Mouse (Mus musculus): ENCODE results near the gene Dnttip2. TPM values are rescaled to one million over a fixed set of nuclear protein-coding genes. Genes with fewer than 3 reads are reported as not detected.

Gene Dnttip2
- 110 TPM for polyA plus RNA-seq (2017; shearing (Covaris generic))

DNA sequence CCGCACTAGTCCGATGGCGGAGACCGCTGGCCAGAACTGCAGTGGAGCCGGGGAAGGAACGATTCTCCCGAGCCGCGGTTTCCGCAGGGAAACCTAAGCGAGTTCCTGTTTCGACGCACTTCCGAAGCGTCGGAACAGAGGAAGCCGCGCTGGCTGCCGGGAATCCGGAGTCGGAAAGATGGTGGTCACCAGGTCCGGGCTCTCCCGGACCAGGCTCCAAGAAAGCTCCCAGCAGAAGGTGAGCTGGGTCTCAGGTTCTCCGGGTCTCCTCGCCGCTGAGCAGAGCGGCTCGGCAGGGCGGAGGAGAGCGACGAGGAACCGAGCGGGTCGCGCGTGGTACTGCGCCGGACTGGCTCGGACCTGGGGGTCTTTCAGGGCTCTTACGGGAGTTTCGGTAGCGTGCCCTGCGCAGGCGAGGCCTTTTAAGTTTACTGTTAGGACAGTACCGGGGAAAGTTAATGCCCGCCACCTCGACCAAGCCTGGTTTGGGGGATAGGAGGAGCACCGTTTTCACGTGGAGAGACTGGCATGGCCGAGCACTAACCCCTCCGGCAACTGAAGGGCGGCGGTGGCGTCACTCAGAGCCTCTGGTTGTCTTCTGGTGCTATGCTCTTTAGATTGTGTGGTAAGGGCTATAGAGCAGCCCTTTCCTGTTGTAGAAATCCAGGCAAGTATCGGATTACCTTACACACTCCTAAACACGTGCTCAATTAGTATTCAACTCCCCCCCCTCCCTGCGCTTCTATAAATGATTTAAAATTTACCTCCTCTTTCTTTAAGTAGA, at the start of gene Dnttip2:
TSS of gene Dnttip2 (plus strand) at position 148 of the 784 bp plus-strand sequence.

DNA sequence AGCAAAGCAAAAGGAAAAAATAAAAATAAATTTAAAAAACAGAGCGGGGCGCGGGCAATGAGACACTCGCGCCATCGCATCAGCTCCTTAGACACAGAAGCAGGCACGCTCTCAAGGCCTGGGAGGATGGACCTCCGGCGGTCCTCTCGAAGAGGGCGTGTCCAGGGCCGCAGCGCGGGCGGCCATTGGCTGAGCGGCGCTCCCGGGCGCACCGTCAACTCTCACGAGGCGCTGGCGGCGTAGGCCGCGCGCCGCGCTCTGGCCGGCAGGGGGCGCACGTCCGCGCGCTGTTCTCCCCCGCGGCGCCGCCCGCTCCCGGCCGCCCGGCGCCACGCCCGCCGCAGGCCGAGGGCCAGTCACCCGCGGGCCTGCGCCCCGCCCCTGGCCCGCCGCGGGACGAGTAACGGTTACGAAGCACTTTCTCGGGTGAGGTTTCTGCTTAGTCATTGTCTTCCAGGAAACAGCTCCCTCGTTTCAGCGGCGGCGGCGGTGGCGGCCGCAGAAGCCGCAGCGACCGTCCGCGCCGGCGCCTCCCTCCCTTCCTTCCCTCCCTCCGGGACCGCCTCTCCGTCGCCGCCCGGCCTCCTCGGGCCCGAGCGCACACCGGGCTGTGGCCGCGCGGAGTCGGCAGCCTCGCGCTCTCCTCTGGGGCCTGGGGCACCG, 28.8 kb upstream of the Dnttip2 start, which contains the start of gene Gclm:
TSS of gene Gclm (plus strand) at position 343 of the 663 bp plus-strand sequence.

GRCm38 (mm10) chr3:122293954-122294850, 20.0 kb downstream of the Dnttip2 start, which contains the start of gene Bcar3:
Bcar3 (plus strand) TSS chr3:122294136.

Other genes starting within 250 kb of the Dnttip2 start
- gene Abca4, start 229.9 kb upstream of the Dnttip2 start, polyA plus RNA-seq (2017; shearing (Covaris generic)) = not detected
- 50.4 TPM for gene Gclm, start 28.8 kb upstream of the Dnttip2 start, polyA plus RNA-seq (2017; shearing (Covaris generic))
- gene Bcar3, start 19.7 kb downstream of the Dnttip2 start, polyA plus RNA-seq (2017; shearing (Covaris generic)) = 0.79 TPM

Measured in effector memory CD4-positive, alpha-beta T cell, adult 7 months (primary cell).